Mouse (Mus musculus) heart, adult 2 months (tissue): ENCODE data around the gene Mrpl57.

ENCODE experiments used
- CTCF ChIP-seq: fragments of 200-600 bp; IDR thresholded peaks from 2 replicates; pipeline ENCODE4 v1.8.1; 2022; ENCODE audit warnings: antibody characterized with exemption, mild to moderate bottlenecking, moderate library complexity
- POLR2A ChIP-seq: fragments of 200-500 bp; IDR thresholded peaks from 2 replicates; pipeline ENCODE4 v1.6.1; 2011; ENCODE audit warnings: mild to moderate bottlenecking, low read depth, low read length, control low read depth; ENCODE audit not compliant: insufficient read depth

- no peak for TF ChIP-seq POLR2A
- no peak for TF ChIP-seq CTCF
Measured at GRCm38 (mm10) chr14:57810886-57811285, 15.1 kb upstream of the Mrpl57 start.
